Mouse (Mus musculus) megakaryocyte, embryonic 14.5 days (primary cell): ENCODE results near the gene Robo1. TPM values are rescaled to one million over a fixed set of nuclear protein-coding genes. Genes with fewer than 3 reads are reported as not detected.

Source experiments
- H3K27me3 ChIP-seq: replicated peaks from 2 replicates; pipeline ENCODE3; 2012; ENCODE audit warnings: inconsistent platforms
- H3K36me3 ChIP-seq: replicated peaks from 2 replicates; pipeline ENCODE3; 2012; ENCODE audit warnings: low read length, inconsistent platforms, mixed read lengths
- H3K4me1 ChIP-seq: 2 replicates; pipeline ENCODE4 v1.6.1; 2012; ENCODE audit warnings: inconsistent platforms
- H3K4me3 ChIP-seq: replicated peaks from 2 replicates; pipeline ENCODE3; 2012; ENCODE audit warnings: moderate library complexity, mild to moderate bottlenecking, inconsistent platforms
- H3K9me3 ChIP-seq: 2 replicates; pipeline ENCODE4 v1.6.1; 2012; ENCODE audit warnings: inconsistent platforms
- FLI1 ChIP-seq: IDR thresholded peaks from 2 replicates; pipeline ENCODE4 v1.6.1; 2012; ENCODE audit warnings: low read length, inconsistent platforms, mixed read lengths
- GATA1 ChIP-seq: IDR thresholded peaks from 3 replicates; pipeline ENCODE4 v1.6.1; 2012; ENCODE audit warnings: mixed read lengths, low read length, inconsistent platforms, borderline replicate concordance
- polyA plus RNA-seq: library from polyadenylated mRNA; stranded (reverse); fragments of >175 nt; gene quantifications from 2 replicates; pipeline ENCODE4 v1.2.3, GENCODE M21; 2012; ENCODE audit warnings: low replicate concordance; ENCODE audit not compliant: insufficient read depth

Gene Robo1
- polyA plus RNA-seq, 1 experiment: 0.03 TPM

- H3K9me3 ChIP-seq: no peaks in the 10 kb centered on the region
Observed at GRCm38 (mm10) chr16:72381819-72382218, 73.7 kb downstream of the Robo1 start.

GRCm38 (mm10) chr16:72383566-72383965, 75.5 kb downstream of the Robo1 start:
- no peak overlapping the region for H3K4me3 ChIP-seq
- no peaks in the 10 kb centered on the region for H3K9me3 ChIP-seq
- TF ChIP-seq FLI1 (no peak), GATA1 (no peak)
- H3K4me1 ChIP-seq: no peaks in the 10 kb centered on the region
- H3K36me3 ChIP-seq: no peaks in the 10 kb centered on the region
- H3K27me3 ChIP-seq: no peaks in the 10 kb centered on the region

More at GRCm38 (mm10) chr16:72381819-72382218, 73.7 kb downstream of the Robo1 start:
- TF ChIP-seq GATA1 (no peak), FLI1 (no peak)
- Histone ChIP-seq H3K27me3 (no peaks in the 10 kb centered on the region), H3K36me3 (no peaks in the 10 kb centered on the region), H3K4me3 (no peak overlapping the region), H3K4me1 (no peaks in the 10 kb centered on the region)

- no peaks in the 10 kb centered on the region for H3K9me3 ChIP-seq
- H3K4me3 ChIP-seq: no peak overlapping the region
- H3K36me3 ChIP-seq: no peaks in the 10 kb centered on the region
- H3K4me1 ChIP-seq: no peaks in the 10 kb centered on the region
- TF ChIP-seq GATA1 (no peak), FLI1 (no peak)
- H3K27me3 ChIP-seq: no peaks in the 10 kb centered on the region
Observed at GRCm38 (mm10) chr16:72393512-72393911, 85.4 kb downstream of the Robo1 start.

GRCm38 (mm10) chr16:72398811-72399210, 90.7 kb downstream of the Robo1 start:
- Histone ChIP-seq H3K4me3 (no peak overlapping the region), H3K27me3 (no peaks in the 10 kb centered on the region), H3K36me3 (no peaks in the 10 kb centered on the region), H3K4me1 (no peaks in the 10 kb centered on the region), H3K9me3 (no peaks in the 10 kb centered on the region)
- no peak for TF ChIP-seq GATA1
- TF ChIP-seq FLI1: no peak

DNA sequence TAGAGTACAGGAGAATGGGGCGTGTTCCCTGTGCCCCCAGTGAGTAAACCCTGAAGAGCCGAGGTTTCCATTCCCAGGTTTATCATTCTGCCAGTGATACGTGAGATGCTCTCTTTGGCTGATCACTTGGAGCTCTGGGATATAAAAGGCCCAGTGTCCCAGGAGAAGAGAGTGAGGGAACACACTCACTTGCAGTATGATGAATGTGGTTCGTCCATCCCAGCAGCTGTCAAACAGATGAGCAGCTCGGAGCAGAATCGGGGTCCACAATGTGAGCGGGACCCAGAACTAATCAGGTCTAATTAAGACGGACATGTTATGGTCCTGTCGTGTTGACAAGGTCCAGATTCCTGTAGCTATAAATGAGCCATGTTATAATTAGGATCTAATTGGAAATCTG, 94.3 kb downstream of the Robo1 start:
- 0 out of 2 replicates have a peak, but pooled peaks cover 3% of the 10 kb centered on the region for H3K9me3 ChIP-seq
- no peak overlapping the region for H3K4me3 ChIP-seq
- TF ChIP-seq GATA1 (no peak), FLI1 (no peak)
- H3K27me3 ChIP-seq: no peaks in the 10 kb centered on the region
- no peaks in the 10 kb centered on the region for H3K4me1 ChIP-seq
- H3K36me3 ChIP-seq: no peaks in the 10 kb centered on the region

DNA sequence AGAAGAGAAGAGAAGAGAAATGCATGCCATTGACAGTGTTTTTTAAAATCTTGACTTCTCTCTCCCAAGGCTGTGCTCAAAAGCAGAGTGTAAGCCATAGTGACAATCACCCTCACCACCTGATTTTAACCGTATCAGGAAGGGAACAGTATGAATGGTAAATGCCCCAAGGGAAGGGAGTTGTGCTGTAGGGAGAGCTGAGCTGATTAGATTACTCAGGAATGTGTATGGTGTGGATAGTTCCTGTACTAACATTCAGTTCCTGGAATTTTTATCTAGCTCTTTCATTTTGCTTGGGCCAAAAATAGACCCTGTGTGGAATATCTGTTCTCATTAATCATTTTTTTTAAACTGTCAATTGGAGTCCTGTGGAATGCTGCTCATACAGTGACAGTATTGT, 101.7 kb downstream of the Robo1 start:
- Histone ChIP-seq H3K4me1 (no peaks in the 10 kb centered on the region), H3K36me3 (no peaks in the 10 kb centered on the region), H3K9me3 (0 out of 2 replicates have a peak, but pooled peaks cover 5% of the 10 kb centered on the region), H3K27me3 (no peaks in the 10 kb centered on the region), H3K4me3 (no peak overlapping the region)
- TF ChIP-seq FLI1 (no peak), GATA1 (no peak)

- Histone ChIP-seq H3K4me1 (no peaks in the 10 kb centered on the region), H3K4me3 (no peak overlapping the region), H3K27me3 (no peaks in the 10 kb centered on the region), H3K9me3 (0 out of 2 replicates have a peak, but pooled peaks cover 5% of the 10 kb centered on the region), H3K36me3 (no peaks in the 10 kb centered on the region)
- TF ChIP-seq GATA1 (no peak), FLI1 (no peak)
Observed at GRCm38 (mm10) chr16:72411669-72412270, 103.7 kb downstream of the Robo1 start.

- no peaks in the 10 kb centered on the region for H3K36me3 ChIP-seq
- 0 out of 2 replicates have a peak, but pooled peaks cover 2% of the 10 kb centered on the region for H3K9me3 ChIP-seq
- no peaks in the 10 kb centered on the region for H3K4me1 ChIP-seq
- H3K27me3 ChIP-seq: no peaks in the 10 kb centered on the region
- TF ChIP-seq FLI1 (no peak), GATA1 (no peak)
- no peak overlapping the region for H3K4me3 ChIP-seq
Observed at GRCm38 (mm10) chr16:72412879-72413278, 104.8 kb downstream of the Robo1 start.

DNA sequence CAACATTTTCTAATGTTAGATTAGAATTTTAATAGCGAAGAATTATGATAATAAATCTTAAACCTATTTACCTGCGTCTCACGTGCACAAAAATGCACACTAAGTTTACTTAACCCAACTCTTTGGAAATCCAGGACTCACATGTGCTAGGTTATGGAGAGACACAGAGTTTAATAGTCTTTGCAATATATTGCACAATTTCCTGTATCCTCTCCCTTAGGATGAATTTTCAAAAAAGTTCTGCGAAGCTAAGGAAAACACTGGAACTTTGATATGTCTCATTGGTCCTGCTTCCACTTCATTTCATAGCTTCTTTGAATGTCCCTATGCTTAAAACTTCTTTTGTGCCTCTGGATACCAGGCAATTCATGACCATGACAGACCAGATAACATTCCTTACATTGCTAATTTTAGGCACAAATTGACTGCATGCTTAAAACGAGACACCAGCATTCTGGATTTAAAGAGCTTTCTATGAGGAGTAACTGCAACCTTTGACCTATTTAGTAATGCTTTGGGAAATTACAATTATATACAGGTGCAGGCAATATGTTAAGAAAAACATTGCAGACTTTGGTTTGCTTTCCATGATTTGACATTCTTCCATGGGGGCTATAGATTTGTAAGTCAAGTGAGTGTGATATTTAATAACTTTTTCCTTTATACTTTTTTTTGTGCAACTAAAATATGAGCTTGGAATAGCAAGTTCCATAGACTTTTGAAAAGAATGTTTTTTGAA, 111.4 kb downstream of the Robo1 start:
- no peaks in the 10 kb centered on the region for H3K36me3 ChIP-seq
- H3K9me3 ChIP-seq: 0 out of 2 replicates have a peak, but pooled peaks cover 2% of the 10 kb centered on the region
- TF ChIP-seq GATA1: no peak
- no peak for TF ChIP-seq FLI1
- no peak overlapping the region for H3K4me3 ChIP-seq
- H3K4me1 ChIP-seq: no peaks in the 10 kb centered on the region
- H3K27me3 ChIP-seq: no peaks in the 10 kb centered on the region

DNA sequence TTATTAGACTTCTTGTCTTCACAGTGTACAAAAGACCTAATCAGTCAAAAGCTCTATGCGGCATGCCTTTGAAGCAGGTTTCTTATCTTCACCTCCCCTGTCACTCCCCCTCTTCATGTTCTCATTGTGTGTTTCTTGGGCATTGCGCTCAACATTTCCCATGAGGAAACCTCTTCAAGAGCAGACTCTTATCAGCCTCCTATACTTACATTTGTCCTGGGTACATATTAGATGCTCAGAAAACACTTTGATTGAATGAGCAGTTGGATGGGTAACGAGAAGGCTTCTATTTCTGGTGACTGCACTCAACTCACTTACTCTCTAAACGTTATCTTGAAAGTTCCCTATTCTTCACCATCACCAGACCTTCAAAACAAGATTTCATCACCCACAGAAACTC, 114.3 kb downstream of the Robo1 start:
- TF ChIP-seq GATA1 (no peak), FLI1 (no peak)
- Histone ChIP-seq H3K9me3 (no peaks in the 10 kb centered on the region), H3K27me3 (no peaks in the 10 kb centered on the region), H3K4me1 (no peaks in the 10 kb centered on the region), H3K4me3 (no peak overlapping the region), H3K36me3 (no peaks in the 10 kb centered on the region)
